Mouse (Mus musculus) CH12.LX (cell line): ENCODE measurements around the gene Sdccag8. TPM values are rescaled to one million over a fixed set of nuclear protein-coding genes. Genes with fewer than 3 reads are reported as not detected.
A peak's percentile ranks its signal among the peaks of the same experiment; 100 is the strongest.

Source experiments
- DNase-seq: peaks from one replicate; pipeline ENCODE4 v3.0.0-alpha.2; 2013; ENCODE audit errors: extremely low read depth
- H3K27ac ChIP-seq: 2 replicates; pipeline ENCODE4 v1.5.1; 2012; ENCODE audit warnings: low read depth, mild to moderate bottlenecking, control low read depth, moderate library complexity; ENCODE audit not compliant: insufficient read depth
- H3K27me3 ChIP-seq: replicated peaks from 2 replicates; pipeline ENCODE3; 2012; ENCODE audit warnings: inconsistent platforms
- H3K36me3 ChIP-seq, 2 experiments: replicated peaks in 1 of 2; 2 replicates each; pipeline versions ENCODE3 to v1.6.1; 2012; ENCODE audit warnings: inconsistent platforms in 1 of 2, low read length in 1 of 2, mild to moderate bottlenecking in 1 of 2, mixed read lengths in 1 of 2, moderate library complexity in 1 of 2; ENCODE audit not compliant: control insufficient read depth in 1 of 2, insufficient read depth in 1 of 2
- H3K4me1 ChIP-seq, 2 experiments: 2 replicates each; pipeline ENCODE4 v1.6.1; 2012; ENCODE audit warnings: inconsistent platforms in 1 of 2, moderate library complexity in 1 of 2; ENCODE audit not compliant: insufficient read depth in 2 of 2, control insufficient read depth in 1 of 2
- H3K4me2 ChIP-seq: 2 replicates; pipeline ENCODE4 v1.6.1; 2012; ENCODE audit warnings: low read depth, mild to moderate bottlenecking, control low read depth; ENCODE audit not compliant: poor library complexity, insufficient read depth, severe bottlenecking
- H3K4me3 ChIP-seq, 3 experiments: fragments of 150-350 bp in 1 of 3; sonication (generic) in 1 of 3; replicated peaks in 1 of 3; 2 replicates each; pipeline versions ENCODE3 to v1.5.1; 2011 to 2012; ENCODE audit warnings: low read depth in 2 of 3, low read length in 2 of 3, mild to moderate bottlenecking in 2 of 3, moderate library complexity in 2 of 3, control low read depth in 1 of 3, improper control_type of control experiment in 1 of 3, inconsistent platforms in 1 of 3, mixed read lengths in 1 of 3; ENCODE audit not compliant: poor library complexity in 1 of 3
- H3K79me2 ChIP-seq: replicated peaks from 2 replicates; pipeline ENCODE4 v1.6.1; 2012; ENCODE audit warnings: mild to moderate bottlenecking, moderate library complexity; ENCODE audit not compliant: control insufficient read depth, poor library complexity, insufficient read depth, severe bottlenecking; ENCODE audit errors: extremely low read depth
- H3K9ac ChIP-seq: 2 replicates; pipeline ENCODE4 v1.6.1; 2012; ENCODE audit warnings: low read depth, mild to moderate bottlenecking, control low read depth, moderate library complexity; ENCODE audit not compliant: insufficient read depth
- H3K9me3 ChIP-seq: replicated peaks from 2 replicates; pipeline ENCODE3; 2012; ENCODE audit warnings: low read length, inconsistent platforms, mixed read lengths
- BHLHE40 ChIP-seq: IDR thresholded peaks from 2 replicates; pipeline ENCODE4 v1.6.1; 2011; ENCODE audit warnings: mild to moderate bottlenecking, low read depth, low read length, improper control_type of control experiment
- CHD1 ChIP-seq: IDR thresholded peaks from 2 replicates; pipeline ENCODE4 v1.6.1; 2012; ENCODE audit warnings: low read depth, low read length, improper control_type of control experiment, inconsistent platforms
- E2F4 ChIP-seq: IDR thresholded peaks from 2 replicates; pipeline ENCODE4 v1.6.1; 2011; ENCODE audit warnings: low read depth, low read length, improper control_type of control experiment; ENCODE audit not compliant: insufficient replicate concordance
- EP300 ChIP-seq: IDR thresholded peaks from 2 replicates; pipeline ENCODE4 v1.6.1; 2011; ENCODE audit warnings: low read length, improper control_type of control experiment
- ETS1 ChIP-seq: conservative IDR thresholded peaks from 2 replicates; pipeline ENCODE4 v1.6.1; 2012; ENCODE audit warnings: low read depth, mild to moderate bottlenecking, inconsistent platforms, low read length, improper control_type of control experiment, moderate library complexity
- GABPA ChIP-seq: IDR thresholded peaks from 2 replicates; pipeline ENCODE4 v1.6.1; 2012; ENCODE audit warnings: low read depth, low read length, improper control_type of control experiment, inconsistent platforms; ENCODE audit not compliant: insufficient replicate concordance
- HCFC1 ChIP-seq: IDR thresholded peaks from 2 replicates; pipeline ENCODE4 v1.6.1; 2012; ENCODE audit warnings: low read depth, mild to moderate bottlenecking, inconsistent platforms, low read length, improper control_type of control experiment
- IRF4 ChIP-seq: IDR thresholded peaks from 2 replicates; pipeline ENCODE4 v1.6.1; 2014; ENCODE audit warnings: low read depth, mild to moderate bottlenecking, inconsistent platforms, low read length, improper control_type of control experiment
- JUN ChIP-seq: IDR thresholded peaks from 2 replicates; pipeline ENCODE4 v1.6.1; 2011; ENCODE audit warnings: low read depth, mild to moderate bottlenecking, low read length, improper control_type of control experiment, moderate library complexity; ENCODE audit not compliant: insufficient read depth
- MAX ChIP-seq: IDR thresholded peaks from 2 replicates; pipeline ENCODE4 v1.6.1; 2011; ENCODE audit warnings: low read length, improper control_type of control experiment
- MAZ ChIP-seq: IDR thresholded peaks from 2 replicates; pipeline ENCODE4 v1.6.1; 2012; ENCODE audit warnings: low read depth, mild to moderate bottlenecking, inconsistent platforms, low read length, improper control_type of control experiment, moderate library complexity
- MEF2A ChIP-seq: IDR thresholded peaks from 2 replicates; pipeline ENCODE4 v1.6.1; 2014; ENCODE audit warnings: low read depth, mild to moderate bottlenecking, inconsistent platforms, low read length, improper control_type of control experiment, borderline replicate concordance
- MXI1 ChIP-seq: IDR thresholded peaks from 2 replicates; pipeline ENCODE4 v1.6.1; 2011; ENCODE audit warnings: mild to moderate bottlenecking, low read depth, low read length, improper control_type of control experiment
- MYC ChIP-seq: IDR thresholded peaks from 2 replicates; pipeline ENCODE4 v1.6.1; 2011; ENCODE audit warnings: low read depth, mild to moderate bottlenecking, improper control_type of control experiment, low read length
- NELFE ChIP-seq: IDR thresholded peaks from 2 replicates; pipeline ENCODE4 v1.6.1; 2011; ENCODE audit warnings: low read depth, low read length, improper control_type of control experiment
- POLR2A ChIP-seq: IDR thresholded peaks from 2 replicates; pipeline ENCODE4 v1.6.1; 2011; ENCODE audit warnings: low read depth, mild to moderate bottlenecking, improper control_type of control experiment, low read length
- POLR2AphosphoS2 ChIP-seq: IDR thresholded peaks from 2 replicates; pipeline ENCODE4 v1.6.1; 2011; ENCODE audit warnings: low read depth, low read length, improper control_type of control experiment
- RCOR1 ChIP-seq: conservative IDR thresholded peaks from 2 replicates; pipeline ENCODE4 v1.6.1; 2012; ENCODE audit warnings: low read depth, mild to moderate bottlenecking, inconsistent platforms, low read length, improper control_type of control experiment
- SIN3A ChIP-seq: IDR thresholded peaks from 2 replicates; pipeline ENCODE4 v1.6.1; 2012; ENCODE audit warnings: low read length, improper control_type of control experiment, inconsistent platforms
- TBP ChIP-seq: conservative IDR thresholded peaks from 2 replicates; pipeline ENCODE4 v1.6.1; 2011; ENCODE audit warnings: low read depth, low read length, improper control_type of control experiment
- TCF12 ChIP-seq: IDR thresholded peaks from 2 replicates; pipeline ENCODE4 v1.6.1; 2014; ENCODE audit warnings: low read depth, mild to moderate bottlenecking, inconsistent platforms, low read length, improper control_type of control experiment
- USF1 ChIP-seq: IDR thresholded peaks from 2 replicates; pipeline ENCODE4 v1.6.1; 2014; ENCODE audit warnings: low read depth, mild to moderate bottlenecking, inconsistent platforms, low read length, improper control_type of control experiment
- ZC3H11A ChIP-seq: IDR thresholded peaks from 2 replicates; pipeline ENCODE4 v1.6.1; 2012; ENCODE audit warnings: low read depth, mild to moderate bottlenecking, inconsistent platforms, low read length, improper control_type of control experiment
- ZKSCAN1 ChIP-seq: IDR thresholded peaks from 2 replicates; pipeline ENCODE4 v1.6.1; 2012; ENCODE audit warnings: low read depth, inconsistent platforms, low read length, improper control_type of control experiment, borderline replicate concordance
- dilution Hi-C: fragments of 300-500 bp; cut with MboI; formaldehyde crosslinking; loops from 2 replicates; pipeline ENCODE4 v1.14.3; 2020; ENCODE audit warnings: low sequenced_read_pairs; ENCODE audit not compliant: extremely low pct_unique_long_range_greater_than_20kb, extremely low pct_ligation_motif_present
- in situ Hi-C: fragments of 300-500 bp; cut with MboI; formaldehyde crosslinking; loops from 3 replicates; pipeline ENCODE4 v1.14.3; 2019; ENCODE audit warnings: low sequenced_read_pairs, low pct_ligation_motif_present, low pct_unique_long_range_greater_than_20kb, mixed read lengths
- polyA plus RNA-seq: library from polyadenylated mRNA; unstranded; fragments of >175 nt; gene quantifications from 2 replicates; pipeline ENCODE4 v1.2.1, GENCODE M21; 2012; ENCODE audit warnings: low read depth; ENCODE audit not compliant: insufficient read length
- total RNA-seq, 2 experiments: library from RNA; depleted of rRNA; stranded (reverse); fragments of 300-350 nt in 1 of 2; fragments of >200 nt in 1 of 2; gene quantifications; 2 replicates each; pipeline ENCODE4 v1.2.3; 2012 to 2014

Gene Sdccag8
- total and polyA plus RNA-seq, 3 experiments, result 10.7 to 18.7 (median 10.9) TPM

DNA sequence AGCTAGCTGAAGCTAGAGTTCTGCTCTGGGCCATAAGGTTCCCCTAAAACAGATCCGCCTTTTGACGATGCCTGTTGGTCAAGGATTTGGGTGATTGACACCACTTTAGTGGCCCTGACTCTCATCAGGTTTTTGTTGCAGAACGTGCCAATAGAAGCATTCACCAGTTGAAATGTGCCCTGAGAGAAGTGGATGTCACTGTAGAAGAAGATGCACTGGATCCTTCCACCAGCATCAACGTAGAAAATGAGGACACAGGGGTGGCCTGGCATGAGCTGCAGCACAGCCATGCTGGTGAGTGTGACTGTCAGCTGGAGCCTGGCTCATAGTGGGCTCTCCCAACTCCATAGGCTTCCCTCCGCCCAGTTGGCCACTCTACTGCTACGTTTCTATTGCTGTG, 10.2 kb downstream of the Sdccag8 start:
- Histone ChIP-seq H3K4me3 (peak overlapping the region in 1 of 3 experiments; percentile 9), H3K27ac (peak overlapping the region; percentile 83), H3K36me3 (peaks cover 4 to 27% of the 10 kb centered on the region in 2 experiments), H3K4me2 (peak overlapping the region; percentile 94; the same call in 1 of the 2 replicates), H3K4me1 (peaks cover 21 to 73% of the 10 kb centered on the region in 2 experiments), H3K79me2 (peaks cover 8% of the 10 kb centered on the region), H3K27me3 (no peaks in the 10 kb centered on the region), H3K9me3 (no peaks in the 10 kb centered on the region), H3K9ac (peak overlapping the region; percentile 25; the same call in 1 of the 2 replicates)
- 0 out of 2 replicates have a peak, but pooled peaks have one; percentile 17 for TF ChIP-seq POLR2A
- TF ChIP-seq GABPA, result no peak
- no peak for DNase-seq
- dilution Hi-C loops (no loop called here), in situ Hi-C loops (no loop called here)

DNA sequence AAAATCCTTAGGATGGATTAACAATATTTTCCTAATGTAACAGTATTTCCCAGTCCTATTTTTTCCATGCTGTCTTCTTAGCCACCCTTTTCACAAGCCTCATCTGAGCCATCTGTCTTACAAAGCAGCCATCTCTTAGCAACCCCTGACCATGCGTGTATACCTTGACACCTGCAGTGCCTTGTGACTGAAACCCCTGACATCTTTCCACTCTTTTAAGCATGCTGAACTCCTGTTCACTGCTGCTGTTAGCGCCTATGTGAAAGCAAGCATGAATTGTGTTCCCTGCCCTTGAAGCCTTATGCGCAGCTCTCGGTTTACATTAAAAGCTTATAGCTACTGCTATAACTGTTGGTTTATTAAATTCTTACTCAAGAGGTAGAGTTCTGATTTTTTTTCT, 10.6 kb downstream of the Sdccag8 start:
- Histone ChIP-seq H3K9me3 (no peaks in the 10 kb centered on the region), H3K79me2 (peaks cover 6% of the 10 kb centered on the region), H3K9ac (no peak overlapping the region), H3K36me3 (peaks cover 4 to 29% of the 10 kb centered on the region in 2 experiments), H3K27ac (peak overlapping the region; percentile 9; the same call in 1 of the 2 replicates), H3K4me3 (no peak overlapping the region), H3K4me2 (no peak overlapping the region), H3K27me3 (no peaks in the 10 kb centered on the region), H3K4me1 (peaks cover 21 to 71% of the 10 kb centered on the region in 2 experiments)
- in situ Hi-C loops, result no loop called here
- DNase-seq, result peak; percentile 59
- dilution Hi-C loops, result no loop called here
- TF ChIP-seq ZC3H11A, result no peak
- TF ChIP-seq RCOR1, result 0 out of 2 replicates have a peak, but pooled peaks have one; percentile 56
- peak; percentile 91 for TF ChIP-seq MYC
- TF ChIP-seq CHD1, result no peak
- TF ChIP-seq MAZ, result 0 out of 2 replicates have a peak, but pooled peaks have one; percentile 43
- TF ChIP-seq MAX, result peak; percentile 89
- TF ChIP-seq HCFC1, result no peak
- peak; percentile 86 for TF ChIP-seq IRF4
- no peak for TF ChIP-seq NELFE
- TF ChIP-seq MEF2A, result peak; percentile 83
- TF ChIP-seq ZKSCAN1, result no peak
- peak; percentile 77 for TF ChIP-seq TCF12
- TF ChIP-seq TBP, result no peak
- no peak for TF ChIP-seq JUN
- TF ChIP-seq E2F4, result no peak
- peak; percentile 80 for TF ChIP-seq ETS1
- peak; percentile 85 for TF ChIP-seq EP300
- peak; percentile 76 for TF ChIP-seq SIN3A
- peak; percentile 76 for TF ChIP-seq BHLHE40
- TF ChIP-seq MXI1, result peak; percentile 63
- 0 out of 2 replicates have a peak, but pooled peaks have one; percentile 26 for TF ChIP-seq POLR2A
- no peak for TF ChIP-seq USF1
- TF ChIP-seq POLR2AphosphoS2, result no peak
